Mouse (Mus musculus): ENCODE measurements around the gene Decr2.

The Decr2 gene

GRCm38 (mm10) chr17:26089905-26090632 is at the start of gene Decr2:
Gene Decr2, minus strand, starts transcription at chr17:26090337.
- in situ Hi-C loops (cut with MboI; ENCODE audit: low pct_unique_long_range_greater_than_20kb in 1 of 2, low sequenced_read_pairs in 2 of 2, unreplicated experiment in 1 of 2): no loop called here

- in situ Hi-C loops (cut with MboI; ENCODE audit: low pct_unique_long_range_greater_than_20kb in 1 of 2, low sequenced_read_pairs in 2 of 2, unreplicated experiment in 1 of 2): no loop called here
Measured at GRCm38 (mm10) chr17:26138901-26139381, 48.8 kb upstream of the Decr2 start.

- in situ Hi-C loops (cut with MboI; ENCODE audit: low pct_unique_long_range_greater_than_20kb in 1 of 2, low sequenced_read_pairs in 2 of 2, unreplicated experiment in 1 of 2): no loop called here
Measured at GRCm38 (mm10) chr17:26138239-26138836, 48.2 kb upstream of the Decr2 start, which contains the start of gene Axin1. Gene Axin1, plus strand, starts transcription at chr17:26138688.

GRCm38 (mm10) chr17:26137751-26138130 is 47.6 kb upstream of the Decr2 start:
- in situ Hi-C loops (cut with MboI; ENCODE audit: low pct_unique_long_range_greater_than_20kb in 1 of 2, low sequenced_read_pairs in 2 of 2, unreplicated experiment in 1 of 2): no loop called here

- in situ Hi-C loops (cut with MboI; ENCODE audit: low pct_unique_long_range_greater_than_20kb in 1 of 2, low sequenced_read_pairs in 2 of 2, unreplicated experiment in 1 of 2): no loop called here
Measured at GRCm38 (mm10) chr17:26137106-26137750, 47.1 kb upstream of the Decr2 start.

- in situ Hi-C loops (cut with MboI; ENCODE audit: low pct_unique_long_range_greater_than_20kb in 1 of 2, low sequenced_read_pairs in 2 of 2, unreplicated experiment in 1 of 2): no loop called here
Measured at GRCm38 (mm10) chr17:26131856-26132853, 42.0 kb upstream of the Decr2 start.

GRCm38 (mm10) chr17:26131062-26131732 is 41.1 kb upstream of the Decr2 start:
- in situ Hi-C loops (cut with MboI; ENCODE audit: low pct_unique_long_range_greater_than_20kb in 1 of 2, low sequenced_read_pairs in 2 of 2, unreplicated experiment in 1 of 2): no loop called here

GRCm38 (mm10) chr17:26125226-26125625 is 35.1 kb upstream of the Decr2 start:
- in situ Hi-C loops (cut with MboI; ENCODE audit: low pct_unique_long_range_greater_than_20kb in 1 of 2, low sequenced_read_pairs in 2 of 2, unreplicated experiment in 1 of 2): no loop called here

- in situ Hi-C loops (cut with MboI; ENCODE audit: low pct_unique_long_range_greater_than_20kb in 1 of 2, low sequenced_read_pairs in 2 of 2, unreplicated experiment in 1 of 2): no loop called here
Measured at GRCm38 (mm10) chr17:26124560-26124959, 34.4 kb upstream of the Decr2 start.

GRCm38 (mm10) chr17:26123267-26123684 is 33.1 kb upstream of the Decr2 start, which contains the start of gene Mrpl28:
Gene Mrpl28, plus strand, starts transcription at chr17:26123500.
- in situ Hi-C loops (cut with MboI; ENCODE audit: low pct_unique_long_range_greater_than_20kb in 1 of 2, low sequenced_read_pairs in 2 of 2, unreplicated experiment in 1 of 2): no loop called here

GRCm38 (mm10) chr17:26122431-26123140 is 32.4 kb upstream of the Decr2 start:
- in situ Hi-C loops (cut with MboI; ENCODE audit: low pct_unique_long_range_greater_than_20kb in 1 of 2, low sequenced_read_pairs in 2 of 2, unreplicated experiment in 1 of 2): no loop called here

GRCm38 (mm10) chr17:26119766-26120710 is 29.9 kb upstream of the Decr2 start:
- in situ Hi-C loops (cut with MboI; ENCODE audit: low pct_unique_long_range_greater_than_20kb in 1 of 2, low sequenced_read_pairs in 2 of 2, unreplicated experiment in 1 of 2): no loop called here

GRCm38 (mm10) chr17:26116503-26117258 is 26.5 kb upstream of the Decr2 start:
- in situ Hi-C loops (cut with MboI; ENCODE audit: low pct_unique_long_range_greater_than_20kb in 1 of 2, low sequenced_read_pairs in 2 of 2, unreplicated experiment in 1 of 2): no loop called here

GRCm38 (mm10) chr17:26115956-26116487 is 25.9 kb upstream of the Decr2 start:
- in situ Hi-C loops (cut with MboI; ENCODE audit: low pct_unique_long_range_greater_than_20kb in 1 of 2, low sequenced_read_pairs in 2 of 2, unreplicated experiment in 1 of 2): no loop called here

GRCm38 (mm10) chr17:26115205-26115898 is 25.2 kb upstream of the Decr2 start:
- in situ Hi-C loops (cut with MboI; ENCODE audit: low pct_unique_long_range_greater_than_20kb in 1 of 2, low sequenced_read_pairs in 2 of 2, unreplicated experiment in 1 of 2): no loop called here
